Mouse (Mus musculus) intestine, embryonic 16.5 days (tissue): ENCODE data around the gene Lpin1. TPM values are rescaled to one million over a fixed set of nuclear protein-coding genes. Genes with fewer than 3 reads are reported as not detected.

Experiments
- ATAC-seq: fragments of 200-750 bp; cut with Nextera tagmentation; 2 replicates; pipeline ENCODE4 v1.8.0; 2017; ENCODE audit warnings: moderate TSS enrichment, moderate library complexity
- H3K27ac ChIP-seq: fragments of 300-500 bp; sonication (generic); 2 replicates; pipeline ENCODE4 v1.5.1; 2014; ENCODE audit warnings: mild to moderate bottlenecking, low read length
- H3K27me3 ChIP-seq: fragments of 300-500 bp; sonication (generic); replicated peaks from 2 replicates; pipeline ENCODE4 v1.6.1; 2014; ENCODE audit warnings: low read length, control low read depth, mixed read lengths; ENCODE audit not compliant: control insufficient read depth, insufficient read depth
- H3K36me3 ChIP-seq: fragments of 300-500 bp; sonication (generic); 2 replicates; pipeline ENCODE4 v1.6.1; 2014; ENCODE audit warnings: low read length, control low read depth; ENCODE audit not compliant: control insufficient read depth, insufficient read depth
- H3K4me1 ChIP-seq: fragments of 300-500 bp; sonication (generic); 2 replicates; pipeline ENCODE4 v1.6.1; 2014; ENCODE audit warnings: low read length, control low read depth, mixed read lengths; ENCODE audit not compliant: control insufficient read depth, insufficient read depth
- H3K4me2 ChIP-seq: fragments of 300-500 bp; sonication (generic); 2 replicates; pipeline ENCODE4 v1.6.1; 2014; ENCODE audit warnings: low read depth, low read length, control low read depth
- H3K4me3 ChIP-seq: fragments of 300-500 bp; sonication (generic); 2 replicates; pipeline ENCODE4 v1.5.1; 2014; ENCODE audit warnings: mild to moderate bottlenecking, low read length
- H3K9ac ChIP-seq: fragments of 300-500 bp; sonication (generic); 2 replicates; pipeline ENCODE4 v1.6.1; 2014; ENCODE audit warnings: low read depth, low read length
- H3K9me3 ChIP-seq: fragments of 300-500 bp; sonication (generic); 2 replicates; pipeline ENCODE4 v1.6.1; 2016; ENCODE audit warnings: low read length, control low read depth; ENCODE audit not compliant: control insufficient read depth
- WGBS: fragments of 180-500 bp; shearing (Covaris S2); extraction: QIAGEN DNeasy Blood & Tissue Kit; methylation state at CpG from one replicate; pipeline ENCODE4 v1.1.7; 2014; 5-methylcytosine and 5-hydroxymethylcytosine counted together
- polyA plus RNA-seq: library from polyadenylated mRNA; unstranded; fragments of >200 nt; fragmentation: Nextera tagmentation; extraction: Ambion mirVana; gene quantifications from 2 replicates; pipeline ENCODE4 v1.2.1, GENCODE M21; 2015

The Lpin1 gene
- polyA plus RNA-seq, 1 experiment from 2014 or later: 8.5 TPM

- no peak overlapping the region for H3K4me3 ChIP-seq
- H3K27me3 ChIP-seq: no peaks in the 10 kb centered on the region
- H3K4me2 ChIP-seq: no peak overlapping the region
- H3K9me3 ChIP-seq: no peaks in the 10 kb centered on the region; the same call in 1 of the 2 replicates
- ATAC-seq: no peak
- H3K9ac ChIP-seq: no peak overlapping the region
- no peak overlapping the region for H3K27ac ChIP-seq
- H3K4me1 ChIP-seq: peaks cover 2% of the 10 kb centered on the region; the same call in 1 of the 2 replicates
- 51% methylated on average over 3 of the region's 3 CpGs for WGBS
- H3K36me3 ChIP-seq: no peaks in the 10 kb centered on the region
Measured at GRCm38 (mm10) chr12:16527941-16528340, 82.8 kb downstream of the Lpin1 start.

DNA sequence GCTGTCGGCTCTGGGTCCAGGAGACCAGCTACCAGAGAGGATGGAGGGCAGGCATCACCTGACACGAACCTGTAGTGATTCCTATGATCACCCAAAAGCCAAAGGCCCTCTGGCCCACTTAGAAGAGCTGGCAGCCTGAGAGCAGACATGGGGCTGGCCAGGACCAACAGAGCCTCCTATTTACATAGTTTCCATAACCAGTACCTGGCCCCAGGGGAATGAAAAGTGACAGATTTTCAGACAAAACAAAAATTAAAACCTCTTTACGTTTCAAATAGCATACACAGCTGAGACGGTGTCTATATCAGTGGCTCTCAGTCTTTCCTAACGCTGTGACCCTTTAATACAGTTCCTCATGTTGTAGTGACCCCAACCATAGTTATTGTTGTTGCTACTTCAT is 83.9 kb downstream of the Lpin1 start:
- no peak for ATAC-seq
- no peak overlapping the region for H3K4me2 ChIP-seq
- H3K9ac ChIP-seq: no peak overlapping the region
- H3K4me1 ChIP-seq: no peaks in the 10 kb centered on the region
- no peaks in the 10 kb centered on the region; the same call in 1 of the 2 replicates for H3K9me3 ChIP-seq
- no peak overlapping the region for H3K27ac ChIP-seq
- no peaks in the 10 kb centered on the region for H3K36me3 ChIP-seq
- H3K4me3 ChIP-seq: no peak overlapping the region
- 93% methylated on average over 5 of the region's 5 CpGs for WGBS
- no peaks in the 10 kb centered on the region for H3K27me3 ChIP-seq

- H3K4me1 ChIP-seq: no peaks in the 10 kb centered on the region
- no peaks in the 10 kb centered on the region for H3K27me3 ChIP-seq
- no peaks in the 10 kb centered on the region for H3K36me3 ChIP-seq
- H3K9me3 ChIP-seq: no peaks in the 10 kb centered on the region; the same call in 1 of the 2 replicates
- no peak overlapping the region for H3K27ac ChIP-seq
- 79% methylated on average over 2 of the region's 2 CpGs for WGBS
- H3K9ac ChIP-seq: no peak overlapping the region
- H3K4me3 ChIP-seq: no peak overlapping the region
- no peak overlapping the region for H3K4me2 ChIP-seq
- no peak for ATAC-seq
Measured at GRCm38 (mm10) chr12:16526134-16526533, 84.6 kb downstream of the Lpin1 start.

DNA sequence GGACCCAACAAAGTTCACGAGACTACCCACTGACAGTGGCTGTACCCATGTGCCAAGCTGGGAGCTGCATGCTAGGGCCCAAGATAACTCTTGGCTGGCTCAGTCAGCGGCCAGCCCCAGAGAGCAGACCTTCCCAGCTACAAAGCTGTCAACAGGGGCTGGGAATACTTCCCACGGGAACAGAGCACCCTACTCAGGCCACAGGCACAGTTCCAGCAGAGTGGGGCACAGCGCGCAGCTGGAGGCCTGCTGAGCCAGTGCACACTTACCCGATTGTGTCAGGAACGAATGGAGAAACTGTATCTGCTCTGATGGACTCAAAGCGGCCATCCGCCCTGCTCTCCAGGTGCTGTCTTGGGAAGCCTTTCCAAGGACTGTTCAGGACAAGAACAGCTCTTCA is 95.6 kb downstream of the Lpin1 start:
- 81% methylated on average over 9 of the region's 9 CpGs for WGBS
- Histone ChIP-seq H3K4me1 (no peaks in the 10 kb centered on the region), H3K27ac (no peak overlapping the region), H3K9ac (no peak overlapping the region), H3K27me3 (no peaks in the 10 kb centered on the region), H3K4me3 (no peak overlapping the region), H3K9me3 (no peaks in the 10 kb centered on the region), H3K36me3 (no peaks in the 10 kb centered on the region), H3K4me2 (no peak overlapping the region)
- ATAC-seq: no peak

GRCm38 (mm10) chr12:16512991-16513390 is 97.8 kb downstream of the Lpin1 start:
- ATAC-seq: no peak
- no peaks in the 10 kb centered on the region for H3K9me3 ChIP-seq
- WGBS: 95% methylated on average over 1 of the region's 1 CpGs
- no peaks in the 10 kb centered on the region for H3K27me3 ChIP-seq
- H3K9ac ChIP-seq: no peak overlapping the region
- H3K4me2 ChIP-seq: no peak overlapping the region
- H3K27ac ChIP-seq: no peak overlapping the region
- no peaks in the 10 kb centered on the region for H3K36me3 ChIP-seq
- no peak overlapping the region for H3K4me3 ChIP-seq
- no peaks in the 10 kb centered on the region for H3K4me1 ChIP-seq

- H3K4me2 ChIP-seq: no peak overlapping the region
- WGBS: 17% methylated on average over 13 of the region's 13 CpGs
- no peaks in the 10 kb centered on the region for H3K4me1 ChIP-seq
- H3K27me3 ChIP-seq: no peaks in the 10 kb centered on the region
- ATAC-seq: peak; percentile 68
- H3K36me3 ChIP-seq: no peaks in the 10 kb centered on the region
- H3K9ac ChIP-seq: no peak overlapping the region
- H3K9me3 ChIP-seq: no peaks in the 10 kb centered on the region
- no peak overlapping the region for H3K4me3 ChIP-seq
- H3K27ac ChIP-seq: no peak overlapping the region
Measured at GRCm38 (mm10) chr12:16509122-16509752, 101.5 kb downstream of the Lpin1 start.

- Histone ChIP-seq H3K9me3 (no peaks in the 10 kb centered on the region), H3K4me3 (no peak overlapping the region), H3K9ac (no peak overlapping the region), H3K4me2 (no peak overlapping the region), H3K27ac (no peak overlapping the region), H3K36me3 (no peaks in the 10 kb centered on the region), H3K27me3 (no peaks in the 10 kb centered on the region), H3K4me1 (no peaks in the 10 kb centered on the region)
- WGBS: 66% methylated on average over 17 of the region's 17 CpGs
- ATAC-seq: no peak
Measured at GRCm38 (mm10) chr12:16506796-16507790, 103.7 kb downstream of the Lpin1 start.

DNA sequence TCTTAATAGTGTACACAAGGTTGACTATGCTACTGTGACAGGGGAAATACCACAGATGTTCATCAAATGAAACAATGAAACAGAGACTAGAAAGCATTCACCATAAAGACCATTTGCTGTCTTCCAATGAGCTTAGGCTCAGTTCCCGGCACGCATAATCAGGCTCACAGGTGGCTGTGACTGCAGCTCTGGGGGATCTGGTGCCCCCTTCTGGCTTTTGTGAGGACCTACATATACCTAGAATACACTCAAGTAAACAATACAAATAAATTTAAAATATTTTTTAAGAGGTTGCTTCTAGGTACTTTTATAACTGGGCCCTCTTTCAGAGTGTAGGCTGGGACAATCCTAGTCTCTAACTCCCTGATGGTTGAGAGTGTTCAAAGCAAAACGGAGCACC is 106.5 kb downstream of the Lpin1 start:
- H3K4me3 ChIP-seq: no peak overlapping the region
- no peak for ATAC-seq

GRCm38 (mm10) chr12:16497960-16498359 is 112.8 kb downstream of the Lpin1 start:
- Histone ChIP-seq H3K4me1 (no peaks in the 10 kb centered on the region), H3K4me2 (no peak overlapping the region), H3K9me3 (no peaks in the 10 kb centered on the region), H3K27ac (no peak overlapping the region), H3K27me3 (no peaks in the 10 kb centered on the region), H3K4me3 (no peak overlapping the region), H3K36me3 (no peaks in the 10 kb centered on the region), H3K9ac (no peak overlapping the region)
- ATAC-seq: no peak
- 29% methylated on average over 4 of the region's 4 CpGs for WGBS

More for the DNA sequence above, 106.5 kb downstream of the Lpin1 start:
- Histone ChIP-seq H3K9me3 (no peaks in the 10 kb centered on the region), H3K27ac (no peak overlapping the region), H3K27me3 (no peaks in the 10 kb centered on the region), H3K4me1 (no peaks in the 10 kb centered on the region), H3K9ac (no peak overlapping the region), H3K4me2 (no peak overlapping the region), H3K36me3 (no peaks in the 10 kb centered on the region)
- 87% methylated on average over 3 of the region's 3 CpGs for WGBS
